Mouse (Mus musculus) kidney, embryonic 16.5 days (tissue): ENCODE measurements around the gene Farp1. TPM values are rescaled to one million over a fixed set of nuclear protein-coding genes. Genes with fewer than 3 reads are reported as not detected.
A peak's percentile ranks its signal among the peaks of the same experiment; 100 is the strongest.

Experiments
- ATAC-seq: fragments of 200-750 bp; cut with Nextera tagmentation; 2 replicates; pipeline ENCODE4 v1.8.0; 2017; ENCODE audit warnings: moderate TSS enrichment; ENCODE audit not compliant: low FRiP score, low TSS enrichment
- H3K27ac ChIP-seq: fragments of 300-500 bp; sonication (generic); 2 replicates; pipeline ENCODE4 v1.5.1; 2014; ENCODE audit warnings: low read length
- H3K27me3 ChIP-seq: fragments of 300-500 bp; sonication (generic); 2 replicates; pipeline ENCODE4 v1.6.1; 2014; ENCODE audit warnings: low read length, control low read depth, mixed read lengths; ENCODE audit not compliant: insufficient read depth
- H3K36me3 ChIP-seq: fragments of 300-500 bp; sonication (generic); 2 replicates; pipeline ENCODE4 v1.6.1; 2014; ENCODE audit warnings: low read length, control low read depth, mixed read lengths; ENCODE audit not compliant: insufficient read depth
- H3K4me1 ChIP-seq: fragments of 300-500 bp; sonication (generic); 2 replicates; pipeline ENCODE4 v1.6.1; 2014; ENCODE audit warnings: low read length, control low read depth, mixed read lengths; ENCODE audit not compliant: insufficient read depth
- H3K4me2 ChIP-seq: fragments of 300-500 bp; sonication (generic); replicated peaks from 2 replicates; pipeline ENCODE4 v1.6.1; 2014; ENCODE audit warnings: low read depth, low read length
- H3K4me3 ChIP-seq: fragments of 300-500 bp; sonication (generic); 2 replicates; pipeline ENCODE4 v1.5.1; 2014; ENCODE audit warnings: mild to moderate bottlenecking, low read length
- H3K9ac ChIP-seq: fragments of 300-500 bp; sonication (generic); replicated peaks from 2 replicates; pipeline ENCODE4 v1.6.1; 2014; ENCODE audit warnings: low read length
- H3K9me3 ChIP-seq: fragments of 300-500 bp; sonication (generic); 2 replicates; pipeline ENCODE4 v1.6.1; 2016; ENCODE audit warnings: low read length, control low read depth
- WGBS: fragments of 180-500 bp; shearing (Covaris S2); extraction: QIAGEN DNeasy Blood & Tissue Kit; methylation state at CpG from one replicate; pipeline ENCODE4 v1.1.7; 2014; 5-methylcytosine and 5-hydroxymethylcytosine counted together
- polyA plus RNA-seq: library from polyadenylated mRNA; unstranded; fragments of >200 nt; fragmentation: Nextera tagmentation; extraction: Ambion mirVana; gene quantifications from 2 replicates; pipeline ENCODE4 v1.2.1, GENCODE M21; 2015

The Farp1 gene
- polyA plus RNA-seq, 1 experiment from 2014 or later, result 31.9 TPM

GRCm38 (mm10) chr14:121229036-121229773 lies 194.2 kb downstream of the Farp1 start:
- Histone ChIP-seq H3K27ac (no peak overlapping the region), H3K4me1 (peaks cover 15% of the 10 kb centered on the region; the same call in 1 of the 2 replicates), H3K36me3 (peaks cover 43% of the 10 kb centered on the region), H3K9me3 (no peaks in the 10 kb centered on the region), H3K9ac (no peak overlapping the region), H3K4me3 (no peak overlapping the region), H3K27me3 (no peaks in the 10 kb centered on the region), H3K4me2 (no peak overlapping the region)
- WGBS, result 55% methylated on average over 9 of the region's 9 CpGs
- ATAC-seq, result peak; percentile 69; the same call in 1 of the 2 replicates

- Histone ChIP-seq H3K4me2 (no peak overlapping the region), H3K4me3 (no peak overlapping the region), H3K4me1 (peaks cover 17% of the 10 kb centered on the region; the same call in 1 of the 2 replicates), H3K27ac (no peak overlapping the region), H3K27me3 (no peaks in the 10 kb centered on the region), H3K9me3 (no peaks in the 10 kb centered on the region), H3K9ac (no peak overlapping the region), H3K36me3 (peaks cover 51% of the 10 kb centered on the region)
- no peak for ATAC-seq
- WGBS, result 93% methylated on average over 8 of the region's 8 CpGs
These were observed 196.2 kb downstream of the Farp1 start for GRCm38 (mm10) chr14:121231232-121231631.

- WGBS, result 26% methylated on average over 12 of the region's 12 CpGs
- Histone ChIP-seq H3K4me2 (no peak overlapping the region), H3K27me3 (no peaks in the 10 kb centered on the region), H3K4me1 (peaks cover 15% of the 10 kb centered on the region), H3K9ac (no peak overlapping the region), H3K9me3 (no peaks in the 10 kb centered on the region), H3K27ac (peak overlapping the region; percentile 66), H3K36me3 (peaks cover 69% of the 10 kb centered on the region), H3K4me3 (no peak overlapping the region)
- ATAC-seq, result peak; percentile 57
These were observed 199.8 kb downstream of the Farp1 start for GRCm38 (mm10) chr14:121234741-121235307.

GRCm38 (mm10) chr14:121236736-121237135 lies 201.7 kb downstream of the Farp1 start:
- Histone ChIP-seq H3K27ac (no peak overlapping the region), H3K4me2 (no peak overlapping the region), H3K9me3 (no peaks in the 10 kb centered on the region), H3K4me3 (no peak overlapping the region), H3K36me3 (peaks cover 69% of the 10 kb centered on the region), H3K9ac (no peak overlapping the region), H3K27me3 (no peaks in the 10 kb centered on the region), H3K4me1 (peaks cover 14% of the 10 kb centered on the region)
- ATAC-seq, result no peak
- 90% methylated on average over 4 of the region's 4 CpGs for WGBS

- no peak overlapping the region for H3K27ac ChIP-seq
- H3K36me3 ChIP-seq, result peaks cover 70% of the 10 kb centered on the region
- H3K4me1 ChIP-seq, result peaks cover 14% of the 10 kb centered on the region
- WGBS, result 89% methylated on average over 10 of the region's 10 CpGs
- H3K27me3 ChIP-seq, result no peaks in the 10 kb centered on the region
- H3K9ac ChIP-seq, result no peak overlapping the region
- H3K4me3 ChIP-seq, result no peak overlapping the region
- H3K4me2 ChIP-seq, result no peak overlapping the region
- no peak for ATAC-seq
- no peaks in the 10 kb centered on the region for H3K9me3 ChIP-seq
These were observed 203.7 kb downstream of the Farp1 start for GRCm38 (mm10) chr14:121238727-121239126.

GRCm38 (mm10) chr14:121239386-121239785 lies 204.4 kb downstream of the Farp1 start:
- WGBS, result 57% methylated on average over 8 of the region's 8 CpGs
- H3K27ac ChIP-seq, result no peak overlapping the region
- peaks cover 70% of the 10 kb centered on the region for H3K36me3 ChIP-seq
- H3K4me3 ChIP-seq, result no peak overlapping the region
- H3K27me3 ChIP-seq, result no peaks in the 10 kb centered on the region
- H3K4me1 ChIP-seq, result peaks cover 14% of the 10 kb centered on the region
- no peak overlapping the region for H3K9ac ChIP-seq
- no peak for ATAC-seq
- H3K4me2 ChIP-seq, result no peak overlapping the region
- H3K9me3 ChIP-seq, result no peaks in the 10 kb centered on the region

GRCm38 (mm10) chr14:121244104-121244503 lies 209.1 kb downstream of the Farp1 start:
- Histone ChIP-seq H3K9me3 (no peaks in the 10 kb centered on the region), H3K4me3 (no peak overlapping the region), H3K4me1 (peaks cover 12% of the 10 kb centered on the region; the same call in 1 of the 2 replicates), H3K9ac (no peak overlapping the region), H3K36me3 (peaks cover 59% of the 10 kb centered on the region), H3K27ac (no peak overlapping the region), H3K4me2 (no peak overlapping the region), H3K27me3 (no peaks in the 10 kb centered on the region)
- 94% methylated on average over 15 of the region's 15 CpGs for WGBS
- ATAC-seq, result peak; percentile 14; the same call in 1 of the 2 replicates

GRCm38 (mm10) chr14:121246048-121246731 lies 211.2 kb downstream of the Farp1 start:
- ATAC-seq, result no peak
- Histone ChIP-seq H3K27ac (no peak overlapping the region), H3K9me3 (no peaks in the 10 kb centered on the region), H3K4me3 (no peak overlapping the region), H3K9ac (no peak overlapping the region), H3K4me2 (no peak overlapping the region), H3K36me3 (peaks cover 49% of the 10 kb centered on the region), H3K27me3 (no peaks in the 10 kb centered on the region), H3K4me1 (peaks cover 12% of the 10 kb centered on the region; the same call in 1 of the 2 replicates)
- WGBS, result 81% methylated on average over 14 of the region's 14 CpGs

- H3K4me2 ChIP-seq, result no peak overlapping the region
- no peaks in the 10 kb centered on the region for H3K27me3 ChIP-seq
- peaks cover 42% of the 10 kb centered on the region for H3K36me3 ChIP-seq
- no peak for ATAC-seq
- H3K27ac ChIP-seq, result 0 out of 2 replicates have a peak overlapping the region, but pooled peaks have one; percentile 1
- H3K9me3 ChIP-seq, result no peaks in the 10 kb centered on the region
- no peak overlapping the region for H3K4me3 ChIP-seq
- H3K9ac ChIP-seq, result no peak overlapping the region
- peaks cover 12% of the 10 kb centered on the region; the same call in 1 of the 2 replicates for H3K4me1 ChIP-seq
- 62% methylated on average over 7 of the region's 7 CpGs for WGBS
These were observed 212.3 kb downstream of the Farp1 start for GRCm38 (mm10) chr14:121247287-121247686.
